Mouse (Mus musculus): ENCODE data around the gene Map1lc3a. TPM values are rescaled to one million over a fixed set of nuclear protein-coding genes. Genes with fewer than 3 reads are reported as not detected.

Map1lc3a gene
- 10 to 100 TPM; 14.4 to 15.5 TPM for polyA plus RNA-seq (2017; shearing (Covaris generic))

DNA sequence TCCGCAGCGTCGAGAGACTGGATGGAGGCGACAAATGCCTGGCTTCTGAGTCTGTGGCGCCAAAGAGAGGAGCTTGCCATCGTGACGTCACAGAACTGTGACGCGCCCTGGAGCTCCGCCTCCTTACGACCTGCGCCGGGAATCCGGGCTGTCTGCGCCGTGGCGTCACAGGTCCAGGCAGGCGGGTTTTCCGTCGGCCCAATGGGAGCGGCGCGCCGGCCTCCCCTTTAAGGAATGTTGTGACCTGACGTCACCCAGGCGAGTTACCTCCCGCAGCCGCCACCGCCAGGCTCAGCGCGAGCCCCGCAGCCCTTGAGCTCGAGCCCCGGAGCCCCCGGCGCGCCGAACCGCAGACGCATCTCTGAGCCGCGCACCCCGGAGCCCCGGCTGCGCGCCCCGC, at the start of gene Map1lc3a:
Gene Map1lc3a (plus strand): TSS at position 103 of the 400 bp plus-strand sequence.

GRCm38 (mm10) chr2:155236362-155236992, 39.6 kb upstream of the Map1lc3a start, which contains the start of gene Dynlrb1:
TSS of gene Dynlrb1 (plus strand) at chr2:155236533.

Other genes with a start within 250 kb of the Map1lc3a start
- gene Ahcy, start 201.8 kb upstream of the Map1lc3a start, polyA plus RNA-seq (2017; shearing (Covaris generic)): 10 to 100 TPM; 24.2 to 24.4 TPM
- 10 to 100 TPM; 73.1 to 81.8 TPM for gene Itch, start 142.8 kb upstream of the Map1lc3a start, polyA plus RNA-seq (2017; shearing (Covaris generic))
- 100 to 1,000 TPM; 253 to 276 TPM for gene Dynlrb1, start 39.8 kb upstream of the Map1lc3a start, polyA plus RNA-seq (2017; shearing (Covaris generic))
- 10 to 100 TPM; 48.8 to 52.6 TPM for gene Pigu, start 81.1 kb downstream of the Map1lc3a start, polyA plus RNA-seq (2017; shearing (Covaris generic))
- 1 to 10 TPM; 4.1 to 6.1 TPM for gene Trp53inp2, start 104.8 kb downstream of the Map1lc3a start, polyA plus RNA-seq (2017; shearing (Covaris generic))
- 10 to 100 TPM; 21.2 to 26.7 TPM for gene Ncoa6, start 197.6 kb downstream of the Map1lc3a start, polyA plus RNA-seq (2017; shearing (Covaris generic))
- 100 to 1,000 TPM in 1 of 2 experiments, 10 to 100 TPM in 1; 45.2 to 113 TPM for gene Acss2, start 241.7 kb downstream of the Map1lc3a start, polyA plus RNA-seq (2017; shearing (Covaris generic))
- gene Ggt7, start 241.9 kb downstream of the Map1lc3a start, polyA plus RNA-seq (2017; shearing (Covaris generic)): 10 to 100 TPM in 1 of 2 experiments, 1 to 10 TPM in 1; 5.3 to 15.9 TPM